Mouse (Mus musculus): ENCODE data around the gene Aspdh. TPM values are rescaled to one million over a fixed set of nuclear protein-coding genes. Genes with fewer than 3 reads are reported as not detected.

The Aspdh gene
- not detected for polyA plus RNA-seq (2014; fragmentation: Illumina TruSeq; extraction: RNeasy Lipid Tissue Mini Kit (QIAGEN cat#74804))

GRCm38 (mm10) chr7:44465111-44465510, at the start of gene Aspdh:
Gene Aspdh (plus strand): TSS chr7:44465391.

DNA sequence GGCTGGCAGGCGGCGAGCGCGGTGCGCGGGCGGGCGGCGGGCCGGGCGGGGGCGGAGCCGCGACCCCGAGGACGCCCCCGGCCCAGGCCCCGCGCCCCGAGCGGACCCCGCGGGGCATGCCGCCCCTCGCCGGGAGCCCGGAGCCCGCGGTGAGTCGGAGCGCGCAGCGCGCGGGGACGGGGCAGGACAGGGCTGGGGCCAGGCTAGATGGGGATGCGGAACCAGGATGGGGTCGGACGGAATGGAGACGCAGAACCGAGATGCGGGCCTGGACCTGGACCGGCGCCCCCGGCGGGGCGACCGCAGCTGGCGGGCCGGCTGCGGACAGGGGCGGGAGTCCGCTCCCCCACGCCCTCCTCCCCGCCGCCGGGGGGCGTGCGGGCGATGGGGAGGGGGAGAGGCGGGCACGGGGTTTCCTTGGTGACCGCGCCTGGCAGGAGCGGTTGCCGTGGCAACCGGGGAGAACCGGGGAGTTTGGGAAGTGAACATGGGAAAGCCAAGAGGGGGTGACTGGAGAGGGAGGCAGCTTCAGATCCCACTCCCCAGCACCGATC, 36.1 kb upstream of the Aspdh start, which contains the start of gene Lrrc4b:
Lrrc4b (plus strand) TSS at position 51 of the 554 bp plus-strand sequence.

GRCm38 (mm10) chr7:44467811-44468411, 2.7 kb downstream of the Aspdh start, which contains the start of gene Josd2:
Gene Josd2 (plus strand): TSS chr7:44467980.

GRCm38 (mm10) chr7:44495992-44496770, 31.0 kb downstream of the Aspdh start, which contains the start of the genes Emc10 and Fam71e1:
Gene Emc10 (minus strand): TSS chr7:44496529.
Gene Fam71e1 (plus strand): TSS chr7:44496581.

Other genes starting within 250 kb of the Aspdh start
- not detected for gene Klk1b5, start 249.4 kb upstream of the Aspdh start, polyA plus RNA-seq (2014; fragmentation: Illumina TruSeq; extraction: RNeasy Lipid Tissue Mini Kit (QIAGEN cat#74804))
- gene Klk1, start 240.0 kb upstream of the Aspdh start, polyA plus RNA-seq (2014; fragmentation: Illumina TruSeq; extraction: RNeasy Lipid Tissue Mini Kit (QIAGEN cat#74804)) = 1.2 TPM
- gene Gm36864, start 229.2 kb upstream of the Aspdh start, polyA plus RNA-seq (2014; fragmentation: Illumina TruSeq; extraction: RNeasy Lipid Tissue Mini Kit (QIAGEN cat#74804)) = not detected
- gene 1700028J19Rik, start 218.7 kb upstream of the Aspdh start, polyA plus RNA-seq (2014; fragmentation: Illumina TruSeq; extraction: RNeasy Lipid Tissue Mini Kit (QIAGEN cat#74804)) = not detected
- 40.3 TPM for gene 2410002F23Rik, start 218.7 kb upstream of the Aspdh start, polyA plus RNA-seq (2014; fragmentation: Illumina TruSeq; extraction: RNeasy Lipid Tissue Mini Kit (QIAGEN cat#74804))
- not detected for gene Acp4, start 208.0 kb upstream of the Aspdh start, polyA plus RNA-seq (2014; fragmentation: Illumina TruSeq; extraction: RNeasy Lipid Tissue Mini Kit (QIAGEN cat#74804))
- not detected for gene Gm15517, start 203.9 kb upstream of the Aspdh start, polyA plus RNA-seq (2014; fragmentation: Illumina TruSeq; extraction: RNeasy Lipid Tissue Mini Kit (QIAGEN cat#74804))
- gene Clec11a, start 158.5 kb upstream of the Aspdh start, polyA plus RNA-seq (2014; fragmentation: Illumina TruSeq; extraction: RNeasy Lipid Tissue Mini Kit (QIAGEN cat#74804)) = 2.9 TPM
- 0.06 TPM for gene Shank1, start 155.1 kb upstream of the Aspdh start, polyA plus RNA-seq (2014; fragmentation: Illumina TruSeq; extraction: RNeasy Lipid Tissue Mini Kit (QIAGEN cat#74804))
- not detected for gene Syt3, start 81.3 kb upstream of the Aspdh start, polyA plus RNA-seq (2014; fragmentation: Illumina TruSeq; extraction: RNeasy Lipid Tissue Mini Kit (QIAGEN cat#74804))
- gene 1700008O03Rik, start 79.6 kb upstream of the Aspdh start, polyA plus RNA-seq (2014; fragmentation: Illumina TruSeq; extraction: RNeasy Lipid Tissue Mini Kit (QIAGEN cat#74804)) = not detected
- gene Lrrc4b, start 36.4 kb upstream of the Aspdh start, polyA plus RNA-seq (2014; fragmentation: Illumina TruSeq; extraction: RNeasy Lipid Tissue Mini Kit (QIAGEN cat#74804)) = 0.26 TPM
- gene Josd2, start 2.6 kb downstream of the Aspdh start, polyA plus RNA-seq (2014; fragmentation: Illumina TruSeq; extraction: RNeasy Lipid Tissue Mini Kit (QIAGEN cat#74804)) = not detected
- gene Emc10, start 31.1 kb downstream of the Aspdh start, polyA plus RNA-seq (2014; fragmentation: Illumina TruSeq; extraction: RNeasy Lipid Tissue Mini Kit (QIAGEN cat#74804)) = 1.5 TPM
- not detected for gene Fam71e1, start 31.2 kb downstream of the Aspdh start, polyA plus RNA-seq (2014; fragmentation: Illumina TruSeq; extraction: RNeasy Lipid Tissue Mini Kit (QIAGEN cat#74804))
- gene Mybpc2, start 59.3 kb downstream of the Aspdh start, polyA plus RNA-seq (2014; fragmentation: Illumina TruSeq; extraction: RNeasy Lipid Tissue Mini Kit (QIAGEN cat#74804)) = not detected
- not detected for gene Spib, start 66.7 kb downstream of the Aspdh start, polyA plus RNA-seq (2014; fragmentation: Illumina TruSeq; extraction: RNeasy Lipid Tissue Mini Kit (QIAGEN cat#74804))
- not detected for gene Pold1, start 83.5 kb downstream of the Aspdh start, polyA plus RNA-seq (2014; fragmentation: Illumina TruSeq; extraction: RNeasy Lipid Tissue Mini Kit (QIAGEN cat#74804))
- gene Nr1h2, start 88.6 kb downstream of the Aspdh start, polyA plus RNA-seq (2014; fragmentation: Illumina TruSeq; extraction: RNeasy Lipid Tissue Mini Kit (QIAGEN cat#74804)) = not detected
- not detected for gene Napsa, start 107.0 kb downstream of the Aspdh start, polyA plus RNA-seq (2014; fragmentation: Illumina TruSeq; extraction: RNeasy Lipid Tissue Mini Kit (QIAGEN cat#74804))
- gene Kcnc3, start 125.3 kb downstream of the Aspdh start, polyA plus RNA-seq (2014; fragmentation: Illumina TruSeq; extraction: RNeasy Lipid Tissue Mini Kit (QIAGEN cat#74804)) = not detected
- gene Myh14, start 205.5 kb downstream of the Aspdh start, polyA plus RNA-seq (2014; fragmentation: Illumina TruSeq; extraction: RNeasy Lipid Tissue Mini Kit (QIAGEN cat#74804)) = not detected
- not detected for gene Izumo2, start 243.4 kb downstream of the Aspdh start, polyA plus RNA-seq (2014; fragmentation: Illumina TruSeq; extraction: RNeasy Lipid Tissue Mini Kit (QIAGEN cat#74804))